Mouse (Mus musculus): ENCODE results near the gene Tmem161b. TPM values are rescaled to one million over a fixed set of nuclear protein-coding genes. Genes with fewer than 3 reads are reported as not detected.
"Not testable (repeated sequence)": the region's sequence is repeated elsewhere in the genome, so short reads cannot be mapped to it uniquely, and the experiment has no call there.

Tmem161b gene
- polyA plus RNA-seq, 1 experiment from 2014 or later = 23.6 TPM

- WGBS = 67% methylated on average over 5 of the region's 5 CpGs
- H3K9me3 ChIP-seq (replicated peaks; ENCODE audit: control insufficient read depth, low read length, poor library complexity, severe bottlenecking) = no peaks in the 10 kb centered on the region
- no peaks in the 10 kb centered on the region for H3K27me3 ChIP-seq (ENCODE audit: control insufficient read depth, insufficient read depth, low read depth, low read length)
- no peak for ATAC-seq
- H3K4me1 ChIP-seq (ENCODE audit: control insufficient read depth, insufficient read depth, low read length) = no peaks in the 10 kb centered on the region; the same call in 1 of the 2 replicates
- no peak overlapping the region for H3K27ac ChIP-seq (ENCODE audit: low read length)
- no peak overlapping the region for H3K9ac ChIP-seq (ENCODE audit: low read depth, low read length)
- H3K4me2 ChIP-seq (ENCODE audit: low read length) = no peak overlapping the region
- H3K4me3 ChIP-seq (ENCODE audit: low read depth, low read length) = no peak overlapping the region
- no peaks in the 10 kb centered on the region for H3K36me3 ChIP-seq (ENCODE audit: control insufficient read depth, insufficient read depth, low read length)
Measured at GRCm38 (mm10) chr13:84251295-84251694, 29.2 kb downstream of the Tmem161b start.

- 100% methylated on average over 1 of the region's 1 CpGs for WGBS
- Histone ChIP-seq H3K27ac (ENCODE audit: low read length) (no peak overlapping the region), H3K4me3 (ENCODE audit: low read depth, low read length) (no peak overlapping the region), H3K4me2 (ENCODE audit: low read length) (no peak overlapping the region), H3K36me3 (ENCODE audit: control insufficient read depth, insufficient read depth, low read length) (0 out of 2 replicates have a peak, but pooled peaks cover 3% of the 10 kb centered on the region), H3K4me1 (ENCODE audit: control insufficient read depth, insufficient read depth, low read length) (no peaks in the 10 kb centered on the region; the same call in 1 of the 2 replicates), H3K27me3 (ENCODE audit: control insufficient read depth, insufficient read depth, low read depth, low read length) (no peaks in the 10 kb centered on the region), H3K9ac (ENCODE audit: low read depth, low read length) (no peak overlapping the region), H3K9me3 (replicated peaks; ENCODE audit: control insufficient read depth, low read length, poor library complexity, severe bottlenecking) (no peaks in the 10 kb centered on the region)
- ATAC-seq = no peak
Measured at GRCm38 (mm10) chr13:84255047-84255446, 33.0 kb downstream of the Tmem161b start.

- H3K36me3 ChIP-seq (ENCODE audit: control insufficient read depth, insufficient read depth, low read length); H3K4me1 ChIP-seq (ENCODE audit: control insufficient read depth, insufficient read depth, low read length); H3K27me3 ChIP-seq (ENCODE audit: control insufficient read depth, insufficient read depth, low read depth, low read length); H3K27ac ChIP-seq (ENCODE audit: low read length); ATAC-seq; H3K9me3 ChIP-seq (replicated peaks; ENCODE audit: control insufficient read depth, low read length, poor library complexity, severe bottlenecking); H3K4me3 ChIP-seq (ENCODE audit: low read depth, low read length); H3K4me2 ChIP-seq (ENCODE audit: low read length); H3K9ac ChIP-seq (ENCODE audit: low read depth, low read length): not testable (repeated sequence)
- 94% methylated on average over 1 of the region's 1 CpGs for WGBS
Measured at GRCm38 (mm10) chr13:84264418-84264817, 42.3 kb downstream of the Tmem161b start.

- H3K9me3 ChIP-seq (replicated peaks; ENCODE audit: control insufficient read depth, low read length, poor library complexity, severe bottlenecking) = no peaks in the 10 kb centered on the region
- no peak overlapping the region for H3K9ac ChIP-seq (ENCODE audit: low read depth, low read length)
- no peak for ATAC-seq
- H3K27ac ChIP-seq (ENCODE audit: low read length) = no peak overlapping the region
- H3K4me3 ChIP-seq (ENCODE audit: low read depth, low read length) = no peak overlapping the region
- WGBS = 96% methylated on average over 5 of the region's 5 CpGs
- no peaks in the 10 kb centered on the region for H3K36me3 ChIP-seq (ENCODE audit: control insufficient read depth, insufficient read depth, low read length)
- no peak overlapping the region for H3K4me2 ChIP-seq (ENCODE audit: low read length)
- H3K27me3 ChIP-seq (ENCODE audit: control insufficient read depth, insufficient read depth, low read depth, low read length) = no peaks in the 10 kb centered on the region
- H3K4me1 ChIP-seq (ENCODE audit: control insufficient read depth, insufficient read depth, low read length) = no peaks in the 10 kb centered on the region
Measured at GRCm38 (mm10) chr13:84276246-84276645, 54.1 kb downstream of the Tmem161b start.

- no peak overlapping the region for H3K4me3 ChIP-seq (ENCODE audit: low read depth, low read length)
- WGBS = 92% methylated on average over 4 of the region's 4 CpGs
- no peak overlapping the region for H3K9ac ChIP-seq (ENCODE audit: low read depth, low read length)
- no peak for ATAC-seq
- H3K36me3 ChIP-seq (ENCODE audit: control insufficient read depth, insufficient read depth, low read length) = 0 out of 2 replicates have a peak, but pooled peaks cover 3% of the 10 kb centered on the region
- H3K27ac ChIP-seq (ENCODE audit: low read length) = no peak overlapping the region
- no peaks in the 10 kb centered on the region for H3K9me3 ChIP-seq (replicated peaks; ENCODE audit: control insufficient read depth, low read length, poor library complexity, severe bottlenecking)
- H3K4me2 ChIP-seq (ENCODE audit: low read length) = no peak overlapping the region
- H3K27me3 ChIP-seq (ENCODE audit: control insufficient read depth, insufficient read depth, low read depth, low read length) = no peaks in the 10 kb centered on the region
- peaks cover 3% of the 10 kb centered on the region for H3K4me1 ChIP-seq (ENCODE audit: control insufficient read depth, insufficient read depth, low read length)
Measured at GRCm38 (mm10) chr13:84280352-84280751, 58.3 kb downstream of the Tmem161b start.

GRCm38 (mm10) chr13:84282966-84283365 lies 60.9 kb downstream of the Tmem161b start:
- Histone ChIP-seq H3K27ac (ENCODE audit: low read length) (no peak overlapping the region), H3K9me3 (replicated peaks; ENCODE audit: control insufficient read depth, low read length, poor library complexity, severe bottlenecking) (no peaks in the 10 kb centered on the region), H3K27me3 (ENCODE audit: control insufficient read depth, insufficient read depth, low read depth, low read length) (no peaks in the 10 kb centered on the region), H3K36me3 (ENCODE audit: control insufficient read depth, insufficient read depth, low read length) (0 out of 2 replicates have a peak, but pooled peaks cover 3% of the 10 kb centered on the region), H3K9ac (ENCODE audit: low read depth, low read length) (no peak overlapping the region), H3K4me3 (ENCODE audit: low read depth, low read length) (no peak overlapping the region), H3K4me2 (ENCODE audit: low read length) (no peak overlapping the region), H3K4me1 (ENCODE audit: control insufficient read depth, insufficient read depth, low read length) (peaks cover 7% of the 10 kb centered on the region)
- no peak for ATAC-seq

- Histone ChIP-seq H3K9me3 (replicated peaks; ENCODE audit: control insufficient read depth, low read length, poor library complexity, severe bottlenecking) (no peaks in the 10 kb centered on the region), H3K4me1 (ENCODE audit: control insufficient read depth, insufficient read depth, low read length) (peaks cover 7% of the 10 kb centered on the region), H3K36me3 (ENCODE audit: control insufficient read depth, insufficient read depth, low read length) (0 out of 2 replicates have a peak, but pooled peaks cover 3% of the 10 kb centered on the region), H3K4me2 (ENCODE audit: low read length) (peak overlapping the region; percentile 21; the same call in 1 of the 2 replicates), H3K4me3 (ENCODE audit: low read depth, low read length) (no peak overlapping the region), H3K27ac (ENCODE audit: low read length) (peak overlapping the region; percentile 78), H3K9ac (ENCODE audit: low read depth, low read length) (no peak overlapping the region), H3K27me3 (ENCODE audit: control insufficient read depth, insufficient read depth, low read depth, low read length) (no peaks in the 10 kb centered on the region)
- WGBS = 8% methylated on average over 7 of the region's 7 CpGs
- ATAC-seq = peak; percentile 98
Measured at GRCm38 (mm10) chr13:84284764-84285558, 62.9 kb downstream of the Tmem161b start.

GRCm38 (mm10) chr13:84285559-84285945 lies 63.5 kb downstream of the Tmem161b start:
- H3K4me2 ChIP-seq (ENCODE audit: low read length) = peak overlapping the region; percentile 17; the same call in 1 of the 2 replicates
- H3K9ac ChIP-seq (ENCODE audit: low read depth, low read length) = no peak overlapping the region
- ATAC-seq = peak; percentile 95

GRCm38 (mm10) chr13:84299445-84300053 lies 77.5 kb downstream of the Tmem161b start:
- no peaks in the 10 kb centered on the region for H3K9me3 ChIP-seq (replicated peaks; ENCODE audit: control insufficient read depth, low read length, poor library complexity, severe bottlenecking)
- no peak overlapping the region for H3K9ac ChIP-seq (ENCODE audit: low read depth, low read length)
- H3K4me1 ChIP-seq (ENCODE audit: control insufficient read depth, insufficient read depth, low read length) = no peaks in the 10 kb centered on the region
- WGBS = 74% methylated on average over 2 of the region's 2 CpGs
- no peak overlapping the region for H3K27ac ChIP-seq (ENCODE audit: low read length)
- H3K4me3 ChIP-seq (ENCODE audit: low read depth, low read length) = no peak overlapping the region
- no peak overlapping the region for H3K4me2 ChIP-seq (ENCODE audit: low read length)
- H3K36me3 ChIP-seq (ENCODE audit: control insufficient read depth, insufficient read depth, low read length) = peaks cover 10% of the 10 kb centered on the region
- H3K27me3 ChIP-seq (ENCODE audit: control insufficient read depth, insufficient read depth, low read depth, low read length) = no peaks in the 10 kb centered on the region
- ATAC-seq = no peak

More at GRCm38 (mm10) chr13:84285559-84285945, 63.5 kb downstream of the Tmem161b start:
- H3K27me3 ChIP-seq (ENCODE audit: control insufficient read depth, insufficient read depth, low read depth, low read length) = no peaks in the 10 kb centered on the region
- H3K27ac ChIP-seq (ENCODE audit: low read length) = peak overlapping the region; percentile 78
- H3K9me3 ChIP-seq (replicated peaks; ENCODE audit: control insufficient read depth, low read length, poor library complexity, severe bottlenecking) = no peaks in the 10 kb centered on the region
- H3K36me3 ChIP-seq (ENCODE audit: control insufficient read depth, insufficient read depth, low read length) = 0 out of 2 replicates have a peak, but pooled peaks cover 4% of the 10 kb centered on the region
- H3K4me3 ChIP-seq (ENCODE audit: low read depth, low read length) = no peak overlapping the region
- H3K4me1 ChIP-seq (ENCODE audit: control insufficient read depth, insufficient read depth, low read length) = peaks cover 7% of the 10 kb centered on the region
- 6% methylated on average over 3 of the region's 3 CpGs for WGBS

Measured in midbrain, embryonic 16.5 days (tissue).